In genomic region chr11:108840195-108840594, GRCm38 (mm10) we compare ENCODE assay signal across 27 mouse cellular contexts.
"Had no signal": no experiment of that assay in that cellular context is flagged by ENCODE, and none has a peak within 500 bp of the region (broad histone marks: within the 10 kb centered on the region; RNA-seq: fewer than 3 reads in every experiment).

No protein-coding gene starts in this region.

- H3K4me3 ChIP-seq: embryonic facial prominence, embryonic 10.5 days; embryonic facial prominence, embryonic 12.5 days; embryonic facial prominence, embryonic 13.5 days; embryonic facial prominence, embryonic 15.5 days; erythroblast, embryonic 14.5 days; forebrain, embryonic 10.5 days; forebrain, embryonic 12.5 days; forebrain, embryonic 13.5 days; forebrain, embryonic 15.5 days; gastrocnemius, adult 2 months; heart, adult 2 months; heart, embryonic 10.5 days had no signal

- H3K27ac ChIP-seq: embryonic facial prominence, embryonic 10.5 days; embryonic facial prominence, embryonic 12.5 days; embryonic facial prominence, embryonic 13.5 days; embryonic facial prominence, embryonic 15.5 days; forebrain, embryonic 10.5 days; forebrain, embryonic 12.5 days; forebrain, embryonic 13.5 days; forebrain, embryonic 15.5 days; gastrocnemius, adult 2 months; heart, adult 2 months; heart, embryonic 10.5 days had no signal

- H3K27me3 ChIP-seq: embryonic facial prominence, embryonic 12.5 days; embryonic facial prominence, embryonic 13.5 days; embryonic facial prominence, embryonic 15.5 days; forebrain, embryonic 12.5 days; forebrain, embryonic 13.5 days; forebrain, embryonic 15.5 days had no signal

- H3K36me3 ChIP-seq: embryonic facial prominence, embryonic 10.5 days; embryonic facial prominence, embryonic 12.5 days; embryonic facial prominence, embryonic 13.5 days; embryonic facial prominence, embryonic 15.5 days; forebrain, embryonic 10.5 days; forebrain, embryonic 12.5 days; forebrain, embryonic 15.5 days; heart, embryonic 10.5 days had no signal

- H3K9me3 ChIP-seq: embryonic facial prominence, embryonic 10.5 days; embryonic facial prominence, embryonic 12.5 days; embryonic facial prominence, embryonic 13.5 days; embryonic facial prominence, embryonic 15.5 days; forebrain, embryonic 10.5 days; forebrain, embryonic 12.5 days; forebrain, embryonic 13.5 days; forebrain, embryonic 15.5 days; heart, embryonic 10.5 days had no signal

- H3K4me2 ChIP-seq: embryonic facial prominence, embryonic 12.5 days; embryonic facial prominence, embryonic 13.5 days; embryonic facial prominence, embryonic 15.5 days; forebrain, embryonic 12.5 days; forebrain, embryonic 13.5 days; forebrain, embryonic 15.5 days had no signal

- DNase-seq: cerebellum, adult 9-10 months; cerebellum, adult 9-11 months; cerebellum, postnatal 10 days; cerebellum, postnatal 14 days; cerebellum, postnatal 25 days; cerebellum, postnatal 36 days; embryo, embryonic 11 days; forebrain, postnatal 0 days; gastrocnemius, adult 2 months; gastrocnemius, postnatal 10 days; gastrocnemius, postnatal 14 days; gastrocnemius, postnatal 25 days; gastrocnemius, postnatal 36 days; heart, adult 18-20 months; heart, adult 2 months had no signal

- ATAC-seq: forebrain, embryonic 13.5 days; forebrain, embryonic 14.5 days; forebrain, embryonic 15.5 days; forebrain, embryonic 16.5 days; forebrain, postnatal 0 days had no signal

- H3K9ac ChIP-seq: embryonic facial prominence, embryonic 12.5 days; embryonic facial prominence, embryonic 13.5 days; embryonic facial prominence, embryonic 15.5 days; forebrain, embryonic 12.5 days; forebrain, embryonic 13.5 days; forebrain, embryonic 15.5 days; forebrain, postnatal 0 days had no signal

- H3K4me1 ChIP-seq: forebrain, embryonic 15.5 days had no signal
